Mouse (Mus musculus) hindbrain, embryonic 10.5 days (tissue): ENCODE results near the gene Pitpnc1. TPM values are rescaled to one million over a fixed set of nuclear protein-coding genes. Genes with fewer than 3 reads are reported as not detected.

ENCODE experiments used
- DNase-seq: peaks from one replicate; pipeline ENCODE4 v3.0.0-alpha.2; 2017; ENCODE audit warnings: low spot score
- H3K27ac ChIP-seq: fragments of 300-500 bp; sonication (generic); 2 replicates; pipeline ENCODE4 v1.5.1; 2016; ENCODE audit warnings: mild to moderate bottlenecking, moderate library complexity
- H3K27me3 ChIP-seq: fragments of 300-500 bp; sonication (generic); 2 replicates; pipeline ENCODE4 v1.6.1; 2016; ENCODE audit warnings: mild to moderate bottlenecking; ENCODE audit not compliant: poor library complexity, insufficient read depth, severe bottlenecking
- H3K36me3 ChIP-seq: fragments of 300-500 bp; sonication (generic); 2 replicates; pipeline ENCODE4 v1.6.1; 2016; ENCODE audit warnings: mild to moderate bottlenecking, moderate library complexity
- H3K4me1 ChIP-seq: fragments of 300-500 bp; sonication (generic); replicated peaks from 2 replicates; pipeline ENCODE4 v1.6.1; 2016; ENCODE audit warnings: mild to moderate bottlenecking
- H3K4me3 ChIP-seq: fragments of 300-500 bp; sonication (generic); 2 replicates; pipeline ENCODE4 v1.5.1; 2016; ENCODE audit warnings: mild to moderate bottlenecking, moderate library complexity
- H3K9me3 ChIP-seq: fragments of 300-500 bp; sonication (generic); 2 replicates; pipeline ENCODE4 v1.6.1; 2016; ENCODE audit warnings: mild to moderate bottlenecking, moderate library complexity
- WGBS: fragments of 180-500 bp; shearing (Covaris S2); methylation state at CpG from one replicate; pipeline ENCODE4 v1.1.7; 2016; 5-methylcytosine and 5-hydroxymethylcytosine counted together
- polyA plus RNA-seq: library from polyadenylated mRNA; unstranded; fragments of >200 nt; fragmentation: Nextera tagmentation; extraction: Ambion mirVana; gene quantifications from 2 replicates; pipeline ENCODE4 v1.2.1, GENCODE M21; 2016

Pitpnc1 gene
- polyA plus RNA-seq, 1 experiment from 2014 or later: 21.9 TPM

GRCm38 (mm10) chr11:107407698-107408097, 62.8 kb downstream of the Pitpnc1 start:
- Histone ChIP-seq H3K27ac (no peak overlapping the region), H3K4me3 (no peak overlapping the region), H3K4me1 (peaks cover 7% of the 10 kb centered on the region), H3K36me3 (no peaks in the 10 kb centered on the region), H3K9me3 (no peaks in the 10 kb centered on the region), H3K27me3 (no peaks in the 10 kb centered on the region)
- WGBS: 91% methylated on average over 9 of the region's 9 CpGs
- DNase-seq: no peak

GRCm38 (mm10) chr11:107405606-107406333, 64.7 kb downstream of the Pitpnc1 start:
- Histone ChIP-seq H3K9me3 (no peaks in the 10 kb centered on the region), H3K4me1 (peaks cover 4% of the 10 kb centered on the region; the same call in 1 of the 2 replicates), H3K27me3 (no peaks in the 10 kb centered on the region), H3K36me3 (no peaks in the 10 kb centered on the region), H3K27ac (no peak overlapping the region), H3K4me3 (no peak overlapping the region)
- WGBS: 95% methylated on average over 11 of the region's 11 CpGs
- DNase-seq: no peak

GRCm38 (mm10) chr11:107403309-107403708, 67.2 kb downstream of the Pitpnc1 start:
- DNase-seq: no peak
- H3K4me1 ChIP-seq: no peaks in the 10 kb centered on the region; the same call in 1 of the 2 replicates
- H3K27me3 ChIP-seq: no peaks in the 10 kb centered on the region
- WGBS: 86% methylated on average over 10 of the region's 10 CpGs
- no peak overlapping the region for H3K4me3 ChIP-seq
- H3K27ac ChIP-seq: no peak overlapping the region
- no peaks in the 10 kb centered on the region for H3K9me3 ChIP-seq
- H3K36me3 ChIP-seq: no peaks in the 10 kb centered on the region

- DNase-seq: no peak
- Histone ChIP-seq H3K27ac (no peak overlapping the region), H3K36me3 (no peaks in the 10 kb centered on the region), H3K27me3 (no peaks in the 10 kb centered on the region), H3K4me1 (peaks cover 8% of the 10 kb centered on the region; the same call in 1 of the 2 replicates), H3K9me3 (no peaks in the 10 kb centered on the region), H3K4me3 (no peak overlapping the region)
- WGBS: 91% methylated on average over 5 of the region's 5 CpGs
These were observed 68.5 kb downstream of the Pitpnc1 start for GRCm38 (mm10) chr11:107401839-107402590.

DNA sequence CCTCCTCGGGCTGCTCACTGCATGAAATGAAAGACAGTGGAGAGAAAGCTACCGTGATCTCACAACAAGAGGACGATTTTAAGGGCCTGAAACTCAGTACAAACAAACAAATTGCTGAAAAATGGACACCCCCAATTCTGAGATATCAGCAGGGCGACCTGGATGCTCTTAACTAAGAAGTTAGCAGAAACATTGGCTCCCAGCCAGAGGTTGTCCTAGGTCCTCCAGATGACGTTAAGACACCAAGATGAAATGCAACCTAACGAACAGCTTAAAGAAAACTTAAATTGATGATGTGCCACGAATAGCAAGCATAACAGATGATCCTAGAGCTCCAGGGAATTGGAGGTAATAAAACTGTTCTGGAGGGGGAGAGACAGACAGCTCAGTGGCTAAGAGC, 69.7 kb downstream of the Pitpnc1 start:
- WGBS: 84% methylated on average over 7 of the region's 7 CpGs
- Histone ChIP-seq H3K4me1 (peaks cover 11% of the 10 kb centered on the region; the same call in 1 of the 2 replicates), H3K4me3 (no peak overlapping the region), H3K27ac (no peak overlapping the region), H3K27me3 (no peaks in the 10 kb centered on the region), H3K36me3 (no peaks in the 10 kb centered on the region), H3K9me3 (no peaks in the 10 kb centered on the region)
- DNase-seq: no peak

DNA sequence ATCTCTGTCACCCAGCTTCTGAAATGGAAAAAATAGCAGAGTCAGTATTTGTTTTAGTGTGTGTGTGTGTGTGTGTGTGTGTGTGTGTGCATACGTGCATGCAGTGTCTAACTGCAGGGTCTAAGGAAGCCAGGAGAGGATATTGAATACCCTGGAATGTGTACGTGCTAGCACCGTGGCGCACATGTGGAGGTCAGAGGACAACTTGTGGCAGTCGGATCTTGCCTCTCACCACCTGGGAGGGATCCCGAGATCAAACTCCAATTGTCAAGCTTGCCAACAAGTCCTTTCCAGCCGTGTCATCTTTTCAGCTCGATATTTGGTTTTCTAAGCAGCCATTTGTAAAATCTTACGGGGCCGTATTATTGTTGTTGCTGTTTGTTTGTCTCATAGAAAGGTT, 70.5 kb downstream of the Pitpnc1 start:
- no peak overlapping the region for H3K4me3 ChIP-seq
- no peaks in the 10 kb centered on the region for H3K36me3 ChIP-seq
- no peaks in the 10 kb centered on the region for H3K9me3 ChIP-seq
- no peak overlapping the region for H3K27ac ChIP-seq
- DNase-seq: no peak
- H3K4me1 ChIP-seq: peaks cover 17% of the 10 kb centered on the region; the same call in 1 of the 2 replicates
- WGBS: 70% methylated on average over 10 of the region's 10 CpGs
- no peaks in the 10 kb centered on the region for H3K27me3 ChIP-seq

DNA sequence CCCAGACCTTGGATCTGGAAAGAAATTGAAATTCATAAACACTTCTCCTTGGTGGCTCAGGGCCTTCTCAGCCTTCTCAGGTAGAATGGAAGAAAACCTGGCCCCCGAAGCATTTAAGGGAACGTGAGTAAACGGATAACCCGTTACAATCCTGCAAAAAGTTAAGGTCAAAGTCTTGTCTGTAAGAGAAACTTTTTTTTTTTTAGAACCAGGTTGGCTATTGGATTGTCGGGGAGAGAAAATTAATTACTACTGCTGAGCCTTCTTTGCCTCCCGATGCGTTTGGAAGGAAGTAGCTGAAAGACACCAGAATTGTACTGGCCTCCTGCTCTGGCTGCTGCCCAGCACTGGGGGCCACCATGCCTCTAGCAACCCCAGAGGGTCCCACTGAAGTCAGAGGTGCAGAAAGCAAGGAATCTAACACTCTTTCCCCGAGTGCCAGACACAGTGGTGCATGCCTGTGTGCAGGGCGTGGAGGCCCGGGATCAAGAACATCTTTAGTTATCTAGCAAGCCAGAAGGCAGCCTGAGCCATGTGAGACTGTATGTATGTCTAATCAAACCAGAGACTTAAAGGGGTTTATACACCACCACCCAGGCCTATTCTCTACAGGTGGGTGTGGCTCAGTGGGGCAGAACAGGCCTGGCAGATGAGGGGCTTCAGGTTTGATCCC, 73.0 kb downstream of the Pitpnc1 start:
- Histone ChIP-seq H3K36me3 (no peaks in the 10 kb centered on the region), H3K27me3 (no peaks in the 10 kb centered on the region), H3K27ac (no peak overlapping the region), H3K4me1 (peaks cover 21% of the 10 kb centered on the region), H3K4me3 (no peak overlapping the region), H3K9me3 (no peaks in the 10 kb centered on the region)
- no peak for DNase-seq
- 87% methylated on average over 10 of the region's 10 CpGs for WGBS

GRCm38 (mm10) chr11:107394245-107394644, 76.3 kb downstream of the Pitpnc1 start:
- Histone ChIP-seq H3K9me3 (no peaks in the 10 kb centered on the region), H3K27me3 (no peaks in the 10 kb centered on the region), H3K36me3 (no peaks in the 10 kb centered on the region), H3K4me3 (no peak overlapping the region), H3K4me1 (peaks cover 37% of the 10 kb centered on the region), H3K27ac (no peak overlapping the region)
- WGBS: 93% methylated on average over 3 of the region's 3 CpGs
- no peak for DNase-seq

DNA sequence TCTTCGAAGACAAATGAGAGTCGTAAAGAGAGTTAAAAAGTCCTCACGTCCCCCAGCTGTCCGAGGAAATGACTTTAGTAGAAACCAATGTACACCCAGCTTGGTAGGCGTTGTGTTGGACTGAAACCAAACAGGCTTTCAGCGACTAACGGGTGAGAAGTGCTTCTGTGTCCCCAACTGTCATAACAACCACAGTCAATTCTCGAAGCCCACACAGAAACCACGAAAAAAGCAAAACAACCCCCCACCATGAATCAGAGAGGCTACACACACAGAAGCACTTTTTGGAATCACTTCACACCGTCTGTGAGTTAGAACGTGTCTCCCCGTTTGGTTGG, 76.7 kb downstream of the Pitpnc1 start:
- Histone ChIP-seq H3K4me1 (peaks cover 39% of the 10 kb centered on the region), H3K36me3 (no peaks in the 10 kb centered on the region), H3K4me3 (no peak overlapping the region), H3K9me3 (no peaks in the 10 kb centered on the region), H3K27me3 (no peaks in the 10 kb centered on the region), H3K27ac (no peak overlapping the region)
- DNase-seq: no peak
- WGBS: 92% methylated on average over 12 of the region's 12 CpGs

- WGBS: 91% methylated on average over 7 of the region's 7 CpGs
- no peaks in the 10 kb centered on the region for H3K9me3 ChIP-seq
- H3K36me3 ChIP-seq: no peaks in the 10 kb centered on the region
- no peaks in the 10 kb centered on the region for H3K27me3 ChIP-seq
- H3K4me1 ChIP-seq: peaks cover 39% of the 10 kb centered on the region
- H3K27ac ChIP-seq: no peak overlapping the region
- no peak for DNase-seq
- H3K4me3 ChIP-seq: no peak overlapping the region
These were observed 77.2 kb downstream of the Pitpnc1 start for GRCm38 (mm10) chr11:107393154-107393827.

DNA sequence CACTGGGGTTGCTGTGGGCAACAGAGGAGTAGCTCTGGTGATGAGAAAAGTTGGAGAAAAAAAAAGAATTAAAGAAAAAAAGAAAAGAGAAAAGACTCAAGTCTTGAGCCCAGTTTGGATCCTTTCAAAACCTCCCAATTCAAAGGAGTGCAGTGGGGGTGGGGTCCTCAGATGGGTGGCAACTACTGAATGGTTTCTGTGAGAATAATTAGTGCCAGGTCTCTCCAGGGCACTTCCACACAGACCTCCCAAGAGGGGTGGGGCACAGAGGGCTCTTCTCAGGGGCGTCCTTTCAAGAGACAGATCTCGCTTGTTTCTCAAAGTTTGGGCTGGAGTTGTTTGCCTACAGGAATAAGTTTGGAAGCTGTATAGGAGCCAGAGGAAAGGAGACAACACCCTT, 80.0 kb downstream of the Pitpnc1 start:
- no peaks in the 10 kb centered on the region for H3K9me3 ChIP-seq
- H3K27me3 ChIP-seq: no peaks in the 10 kb centered on the region
- peaks cover 25% of the 10 kb centered on the region for H3K4me1 ChIP-seq
- no peak overlapping the region for H3K4me3 ChIP-seq
- WGBS: 15% methylated on average over 2 of the region's 2 CpGs
- H3K27ac ChIP-seq: peak overlapping the region; percentile 19; the same call in 1 of the 2 replicates
- no peaks in the 10 kb centered on the region for H3K36me3 ChIP-seq
- no peak for DNase-seq

GRCm38 (mm10) chr11:107390001-107390400, 80.5 kb downstream of the Pitpnc1 start:
- 68% methylated on average over 10 of the region's 10 CpGs for WGBS

More at GRCm38 (mm10) chr11:107390001-107390400, 80.5 kb downstream of the Pitpnc1 start:
- Histone ChIP-seq H3K4me3 (no peak overlapping the region), H3K27me3 (no peaks in the 10 kb centered on the region), H3K36me3 (no peaks in the 10 kb centered on the region), H3K9me3 (no peaks in the 10 kb centered on the region), H3K4me1 (peaks cover 22% of the 10 kb centered on the region), H3K27ac (no peak overlapping the region)
- no peak for DNase-seq
